Mouse (Mus musculus) induced T-regulatory cell, adult 2 months (primary cell): Measurements from ENCODE around the gene Frmd8.
A peak's percentile ranks its signal among the peaks of the same experiment; 100 is the strongest.

Source experiments
- DNase-seq: peaks from one replicate; pipeline ENCODE4 v3.0.0-alpha.2; 2012; ENCODE audit warnings: low read depth

Frmd8 gene

GRCm38 (mm10) chr19:5806809-5807205 is 68.3 kb downstream of the Frmd8 start:
- peak; percentile 71 for DNase-seq

GRCm38 (mm10) chr19:5806051-5806808 is 68.8 kb downstream of the Frmd8 start:
- DNase-seq, result peak; percentile 64

GRCm38 (mm10) chr19:5804371-5804899 is 70.6 kb downstream of the Frmd8 start:
- peak; percentile 64 for DNase-seq

- no peak for DNase-seq
Measured at GRCm38 (mm10) chr19:5803881-5804279, 71.2 kb downstream of the Frmd8 start.

GRCm38 (mm10) chr19:5803041-5803880 is 71.8 kb downstream of the Frmd8 start:
- peak; percentile 99 for DNase-seq

- DNase-seq, result no peak
Measured at GRCm38 (mm10) chr19:5802787-5803040, 72.4 kb downstream of the Frmd8 start.

GRCm38 (mm10) chr19:5802011-5802786 is 72.9 kb downstream of the Frmd8 start:
- peak; percentile 99 for DNase-seq

- DNase-seq, result no peak
Measured at GRCm38 (mm10) chr19:5801432-5801964, 73.6 kb downstream of the Frmd8 start.

GRCm38 (mm10) chr19:5800632-5801431 is 74.2 kb downstream of the Frmd8 start:
- peak; percentile 73 for DNase-seq

GRCm38 (mm10) chr19:5800350-5800631 is 74.8 kb downstream of the Frmd8 start:
- no peak for DNase-seq
